Mouse (Mus musculus) E14TG2a.4 (cell line): ENCODE results near the gene Prtg.

Experiments used
- CTCF ChIP-seq: conservative IDR thresholded peaks from 2 replicates; pipeline ENCODE4 v1.5.1; 2014; ENCODE audit warnings: low read length
- NANOG ChIP-seq: IDR thresholded peaks from 2 replicates; pipeline ENCODE4 v1.6.1; 2014; ENCODE audit warnings: borderline replicate concordance, low read length, mixed read lengths
- POU5F1 ChIP-seq: IDR thresholded peaks from 2 replicates; pipeline ENCODE4 v1.6.1; 2014; ENCODE audit warnings: low read length, borderline replicate concordance

GRCm38 (mm10) chr9:72913551-72913950 is 106.9 kb downstream of the Prtg start:
- TF ChIP-seq CTCF (no peak), NANOG (no peak), POU5F1 (no peak)
